Mouse (Mus musculus) activated CD4-positive, CD25-positive, alpha-beta regulatory T cell, adult 9 weeks (primary cell): ENCODE measurements around the gene Rgs9bp. TPM values are rescaled to one million over a fixed set of nuclear protein-coding genes. Genes with fewer than 3 reads are reported as not detected.

Experiments used
- polyA plus RNA-seq: library from polyadenylated mRNA; unstranded; fragments of 100-300 nt; shearing (Covaris generic); gene quantifications from one replicate; pipeline ENCODE4 v1.2.1, GENCODE M21; 2017

Gene Rgs9bp
- not detected for polyA plus RNA-seq

DNA sequence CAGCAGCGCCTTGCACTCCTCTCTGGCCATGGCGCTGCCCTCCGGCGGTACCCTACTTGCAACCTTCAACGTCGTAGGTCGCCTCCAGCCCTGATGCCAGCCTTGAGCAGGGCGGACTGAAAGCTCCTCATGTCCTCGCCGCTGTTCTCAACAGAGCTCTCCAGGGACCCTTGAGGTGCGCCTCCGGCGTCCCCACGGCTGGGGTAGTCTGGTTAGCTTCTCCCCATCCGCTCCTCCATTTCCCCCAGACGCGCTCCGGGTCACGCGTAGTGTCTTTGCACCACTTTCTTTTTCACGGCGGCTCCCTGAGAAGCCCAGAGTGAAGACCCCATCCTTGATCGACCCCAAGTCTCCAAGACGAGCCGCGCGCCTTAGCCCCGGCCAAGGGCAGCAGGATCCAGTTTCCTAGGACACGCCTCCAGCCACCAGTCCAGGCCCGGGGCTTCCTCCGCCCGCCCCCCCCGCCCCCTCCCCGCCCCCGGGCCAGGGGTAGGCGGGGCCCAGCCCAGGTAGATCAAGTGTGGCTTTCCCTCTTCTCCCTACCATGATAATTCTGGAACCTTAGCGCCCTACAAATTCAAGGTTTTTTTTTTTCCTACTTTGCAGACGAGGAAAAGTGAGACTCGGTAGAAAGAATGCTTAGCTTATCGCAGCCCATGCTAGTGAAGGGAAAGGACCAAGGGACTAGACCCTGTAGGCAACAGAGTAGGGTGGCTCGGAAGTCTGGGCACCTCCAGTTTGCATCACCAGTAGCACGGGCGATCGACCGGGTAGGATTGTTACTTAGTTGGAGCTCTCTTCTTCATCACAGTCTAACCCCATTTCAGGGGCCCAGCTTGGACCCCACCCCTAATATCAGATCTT, at the start of gene Rgs9bp:
Gene Rgs9bp, minus strand, starts transcription at position 392 of the 864 bp plus-strand sequence.

DNA sequence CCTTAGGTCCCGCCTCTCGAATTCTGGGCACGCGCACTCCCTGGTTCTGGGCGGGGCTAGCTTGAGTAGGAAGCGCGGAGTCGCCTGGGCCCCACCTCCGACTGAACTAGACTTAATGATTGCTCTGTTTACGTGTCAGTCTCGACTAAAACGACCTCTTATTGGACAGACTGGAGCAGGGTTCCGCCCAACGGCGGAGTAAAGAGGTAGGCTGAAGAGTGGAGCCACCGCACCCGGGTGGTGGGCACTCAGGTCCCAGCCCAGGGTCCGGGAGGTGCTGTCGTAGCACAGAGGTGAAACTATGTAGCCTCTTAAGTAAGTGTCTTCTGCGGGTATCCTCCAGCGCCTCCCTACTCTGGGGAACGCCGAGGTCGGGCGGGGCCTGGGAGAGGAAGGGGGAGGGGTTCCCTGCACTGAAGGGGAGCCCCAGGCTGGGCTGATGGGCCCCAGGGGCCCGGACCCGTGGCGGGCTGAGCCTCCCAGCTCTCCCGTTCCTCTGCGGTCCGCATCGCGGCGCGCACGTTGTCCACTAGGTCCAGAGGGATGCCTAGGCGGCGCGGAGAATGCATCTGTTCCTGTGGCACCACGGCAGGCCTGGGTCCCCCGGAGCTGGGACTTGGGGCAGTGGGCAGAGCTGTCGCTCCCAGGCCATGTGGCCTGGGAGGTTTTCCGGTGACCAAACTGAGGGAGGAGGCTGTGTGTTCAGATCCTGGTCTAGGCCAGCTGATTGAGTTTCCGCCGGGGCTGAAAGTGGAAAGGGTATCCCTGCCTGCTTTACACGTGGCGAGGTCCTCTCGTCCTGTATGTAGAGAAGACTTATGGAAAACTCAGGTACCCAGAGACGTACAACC, 898 bp upstream of the Rgs9bp start, which contains the start of gene Ankrd27:
Gene Ankrd27, plus strand, starts transcription at position 190 of the 851 bp plus-strand sequence.

DNA sequence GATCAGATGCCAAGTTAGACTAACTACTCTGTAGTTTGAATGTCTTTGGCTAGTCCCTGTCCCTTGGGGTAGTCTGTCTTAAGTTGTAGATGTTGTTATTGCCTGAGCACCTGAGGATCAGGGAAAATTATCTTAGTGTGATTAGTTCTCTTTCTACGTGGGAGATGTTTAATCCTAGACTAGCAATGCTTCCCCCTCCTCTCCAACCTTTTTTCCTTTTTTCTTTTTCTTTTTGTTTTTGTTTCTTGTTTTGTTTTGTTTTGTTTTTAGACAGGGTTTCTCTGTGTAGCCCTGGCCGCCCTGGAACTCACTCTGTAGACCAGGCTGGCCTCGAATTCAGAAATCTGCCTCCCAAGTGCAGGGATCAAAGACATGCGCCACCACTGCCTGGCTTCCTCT, 29.2 kb downstream of the Rgs9bp start, which contains the start of gene Nudt19:
Gene Nudt19, minus strand, starts transcription at position 100 of the 399 bp plus-strand sequence.

GRCm38 (mm10) chr7:35537562-35537961, 47.8 kb downstream of the Rgs9bp start, which contains the start of gene Tdrd12:
TSS of gene Tdrd12 (minus strand) at chr7:35537745.

Other genes with a start within 250 kb of the Rgs9bp start
- 32.4 TPM for gene Faap24, start 188.7 kb downstream of the Rgs9bp start, polyA plus RNA-seq
- 15.5 TPM for gene Cep89, start 188.5 kb downstream of the Rgs9bp start, polyA plus RNA-seq
- not detected for gene Slc7a9, start 136.8 kb downstream of the Rgs9bp start, polyA plus RNA-seq
- gene Tdrd12, start 47.8 kb downstream of the Rgs9bp start, polyA plus RNA-seq = not detected
- gene Nudt19, start 29.3 kb downstream of the Rgs9bp start, polyA plus RNA-seq = 56.6 TPM
- gene Ankrd27, start 662 bp upstream of the Rgs9bp start, polyA plus RNA-seq = 73.5 TPM
- gene Pdcd5, start 61.9 kb upstream of the Rgs9bp start, polyA plus RNA-seq = 80.6 TPM
- gene Dpy19l3, start 168.9 kb upstream of the Rgs9bp start, polyA plus RNA-seq = 59.2 TPM
- gene Zfp507, start 217.4 kb upstream of the Rgs9bp start, polyA plus RNA-seq = 23.6 TPM